Mouse (Mus musculus): ENCODE data around the gene Bod1l. TPM values are rescaled to one million over a fixed set of nuclear protein-coding genes. Genes with fewer than 3 reads are reported as not detected.

The Bod1l gene
- polyA plus RNA-seq, 1 experiment from 2014 or later = 24.6 TPM

Small RNAs within 50 kb of the gene (microRNA-seq; reads per million reads assigned to microRNA genes)
- gene Mir6414 = not detected

Other genes starting within 250 kb of the Bod1l start
- gene Rab28, start 136.2 kb downstream of the Bod1l start, polyA plus RNA-seq (2014; fragmentation: Nextera tagmentation; extraction: Ambion mirVana) = 59.7 and 61.8 TPM in 2 replicates
- not detected in 2 replicates for gene Nkx3-2, start 79.8 kb downstream of the Bod1l start, polyA plus RNA-seq (2014; fragmentation: Nextera tagmentation; extraction: Ambion mirVana)
- gene Gm16223, start 223.6 kb upstream of the Bod1l start, polyA plus RNA-seq (2014; fragmentation: Nextera tagmentation; extraction: Ambion mirVana) = not detected in 2 replicates

Data from kidney, embryonic 14.5 days (tissue).